In genomic region chr13:63356558-63356957, GRCm38 (mm10) we compare ENCODE assay signal across 9 mouse cellular contexts.
DNase-seq lines count a peak whose midpoint lies in the region; ATAC-seq lines count a peak whose summit lies in the region.
"Had no signal": no experiment of that assay in that cellular context is flagged by ENCODE, and none has a peak within 500 bp of the region (broad histone marks: within the 10 kb centered on the region; RNA-seq: fewer than 3 reads in every experiment).

No protein-coding gene starts in this region.

- no peaks in the 10 kb centered on the region for H3K27me3 ChIP-seq in heart, embryonic 10.5 days (ENCODE audit: insufficient read depth, poor library complexity, severe bottlenecking)
- H3K27me3 ChIP-seq: limb, embryonic 15.5 days had no signal

- intact Hi-C loops in heart, postnatal 14 days (cut with DNase I): loop anchor here (2.0 kb wide), 1 partner anchor 436 kb away; no protein-coding TSS in a partner anchor

- no peak overlapping the region for H3K27ac ChIP-seq in heart, embryonic 10.5 days
- H3K27ac ChIP-seq: limb, embryonic 15.5 days had no signal

- peak; percentile 79 for ATAC-seq in megakaryocyte-erythroid progenitor cell, adult 5-6 weeks (replicated peaks; ENCODE audit: low FRiP score, low TSS enrichment, poor library complexity, severe bottlenecking)

- WGBS in heart, embryonic 10.5 days: 37% methylated on average over 3 of the region's 3 CpGs

- no peaks in the 10 kb centered on the region for H3K9me3 ChIP-seq in heart, embryonic 10.5 days
- H3K9me3 ChIP-seq: limb, embryonic 15.5 days had no signal

- H3K36me3 ChIP-seq in heart, embryonic 10.5 days: no peaks in the 10 kb centered on the region
- H3K36me3 ChIP-seq: limb, embryonic 15.5 days had no signal

- no peaks in the 10 kb centered on the region for H3K4me1 ChIP-seq in heart, embryonic 10.5 days
- H3K4me1 ChIP-seq: limb, embryonic 15.5 days had no signal

- no peak overlapping the region for H3K4me3 ChIP-seq in heart, embryonic 10.5 days
- H3K4me3 ChIP-seq: limb, embryonic 15.5 days had no signal

- peak; percentile 92 for DNase-seq in heart, adult 11 months
- DNase-seq in heart, embryonic 10.5 days (ENCODE audit: low spot score): no peak
- peak; percentile 44 to 72 for DNase-seq in adrenal gland, adult 18-20 months (ENCODE audit: low spot score in 2 of 2)
- DNase-seq in embryo, embryonic 10.5 days (ENCODE audit: low spot score): peak; percentile 89
- peak; percentile 60 to 77 for DNase-seq in heart, postnatal 14 days
- peak; percentile 73 to 80 for DNase-seq in layer of hippocampus, postnatal 10 days (ENCODE audit: low spot score in 2 of 2)
- DNase-seq in skeletal muscle tissue, adult 2 months (ENCODE audit: low read depth, low spot score): peak; percentile 30
